Mouse (Mus musculus): ENCODE data around the gene Kat5.

The Kat5 gene

DNA sequence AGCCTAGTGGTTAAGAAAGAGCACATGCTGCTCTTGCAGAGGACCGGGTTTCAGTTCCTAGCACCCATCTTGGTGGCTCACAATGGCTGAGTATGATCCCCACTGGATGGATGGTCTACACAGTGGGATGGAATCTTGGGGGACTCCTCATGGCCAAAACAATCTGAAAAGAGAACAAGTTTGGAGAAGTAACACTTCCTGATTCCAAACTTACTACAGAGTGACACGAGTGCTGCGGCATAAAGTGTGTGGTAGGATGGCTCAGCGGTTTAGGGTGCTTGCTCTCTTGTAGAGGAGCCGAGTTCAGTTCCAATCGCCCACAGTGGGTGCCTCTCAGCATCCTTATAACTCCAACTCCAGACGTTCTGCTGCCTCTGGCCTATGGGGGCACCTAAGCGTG is 15.3 kb upstream of the Kat5 start:
- no peak for DNase-seq

- DNase-seq = no peak
Observed at GRCm38 (mm10) chr19:5621884-5622283, 11.8 kb upstream of the Kat5 start.

DNA sequence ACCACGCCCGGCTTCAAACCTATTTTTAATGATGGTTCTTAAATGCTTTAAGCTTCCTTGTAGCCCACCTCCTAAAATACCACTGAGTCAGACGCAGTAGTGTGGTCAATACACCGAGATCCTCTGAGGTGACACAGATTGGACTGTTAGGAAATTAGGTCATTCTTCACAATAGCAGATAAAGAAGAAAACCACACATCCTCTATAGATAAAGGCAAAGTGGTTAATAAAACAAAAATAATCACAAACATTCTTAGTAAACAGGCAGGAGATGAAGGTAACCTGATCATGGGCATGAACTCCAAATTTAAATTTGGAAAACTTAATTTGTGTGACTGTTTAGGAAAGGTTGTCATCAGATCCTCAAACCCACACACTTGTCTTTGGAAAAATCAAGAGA is 10.0 kb upstream of the Kat5 start:
- DNase-seq = no peak

DNA sequence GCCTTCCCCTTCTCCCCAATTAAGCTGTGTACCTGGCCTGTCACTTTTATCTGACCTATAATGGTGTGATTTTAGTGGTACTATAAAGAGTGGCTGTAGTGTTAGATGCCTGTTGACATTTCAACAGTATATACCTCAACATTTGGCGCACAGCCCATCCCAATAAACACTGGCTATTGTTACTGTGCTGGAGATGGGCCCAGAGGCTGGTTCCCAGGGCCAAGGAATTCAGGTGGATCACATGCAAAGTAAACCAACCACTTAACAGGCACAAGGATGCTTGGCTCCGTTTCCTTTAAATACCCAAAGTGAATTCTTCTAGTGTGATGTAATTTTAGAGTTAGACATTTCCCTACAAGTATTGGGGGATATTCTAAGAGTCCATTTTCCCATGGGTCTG is 4.9 kb upstream of the Kat5 start:
- DNase-seq = no peak

DNA sequence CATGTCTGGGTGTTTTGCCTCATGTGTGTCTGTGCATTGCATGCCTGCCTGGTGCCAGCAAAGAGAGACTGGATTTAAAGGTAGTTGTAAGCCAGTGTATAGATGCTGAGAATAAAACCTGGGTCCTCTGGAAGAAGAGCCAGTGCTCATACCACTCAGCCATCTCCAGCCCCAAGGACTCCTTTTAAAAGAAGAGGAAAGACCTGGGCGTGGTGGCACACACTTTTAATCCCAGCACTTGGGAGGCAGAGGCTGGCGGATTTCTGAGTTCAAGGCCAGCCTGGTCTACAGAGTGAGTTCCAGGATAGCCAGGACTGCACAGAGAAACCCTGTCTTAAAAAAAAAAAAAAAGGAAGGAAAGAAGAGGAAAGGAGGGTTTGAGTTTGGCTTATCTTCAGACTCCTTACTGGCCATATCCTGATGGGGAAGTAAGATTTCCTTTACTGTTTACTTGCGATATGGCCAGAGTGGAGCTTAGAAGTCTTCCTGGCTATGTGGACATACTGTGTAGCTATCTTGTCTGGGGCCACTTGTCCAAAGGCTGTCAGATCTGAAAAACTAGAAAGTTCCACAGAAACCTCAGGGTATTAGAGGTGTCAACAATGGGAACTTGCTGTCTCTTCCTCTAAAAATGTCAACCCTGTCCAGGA is 2.9 kb upstream of the Kat5 start:
- no peak for DNase-seq

- no peak for DNase-seq
Observed at GRCm38 (mm10) chr19:5611973-5612372, 1.9 kb upstream of the Kat5 start.

- DNase-seq = no peak
Observed at GRCm38 (mm10) chr19:5609171-5609546, 878 bp downstream of the Kat5 start.

- no peak for DNase-seq
Observed at GRCm38 (mm10) chr19:5608707-5609106, 1.3 kb downstream of the Kat5 start.

DNA sequence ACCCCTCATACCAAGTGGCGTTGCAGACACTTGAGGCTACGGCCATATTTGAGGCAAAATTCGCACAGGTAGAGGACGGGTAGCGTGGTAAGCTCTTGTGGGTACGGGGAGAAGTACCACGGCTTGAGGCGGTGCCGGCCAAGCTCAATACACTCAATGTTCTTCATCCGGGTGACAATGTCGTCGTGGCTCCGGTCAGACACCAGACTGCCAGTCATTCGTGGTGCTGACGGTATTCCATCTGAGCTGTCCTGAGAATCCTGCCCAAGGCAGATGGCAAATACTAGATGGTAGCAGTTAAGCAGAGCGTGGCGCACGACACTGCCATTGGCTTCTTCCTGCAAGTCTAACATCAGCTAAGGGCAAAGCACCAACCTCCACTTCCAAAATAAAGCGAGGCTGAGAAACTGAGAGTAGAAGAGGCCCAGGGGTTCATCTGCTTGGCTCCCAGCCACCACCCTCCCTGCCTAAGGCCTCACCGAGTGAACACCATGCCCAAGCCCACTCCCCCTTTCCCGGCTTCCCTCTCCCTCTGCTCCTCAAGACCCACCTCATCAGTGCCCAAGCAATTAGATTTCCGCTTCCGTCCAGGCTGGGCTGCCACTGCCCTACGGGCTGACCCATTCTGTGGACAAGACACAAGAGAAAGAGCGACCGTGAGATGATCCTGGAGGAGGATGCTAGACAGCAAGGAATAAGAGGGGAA is 2.2 kb downstream of the Kat5 start:
- no peak for DNase-seq

DNA sequence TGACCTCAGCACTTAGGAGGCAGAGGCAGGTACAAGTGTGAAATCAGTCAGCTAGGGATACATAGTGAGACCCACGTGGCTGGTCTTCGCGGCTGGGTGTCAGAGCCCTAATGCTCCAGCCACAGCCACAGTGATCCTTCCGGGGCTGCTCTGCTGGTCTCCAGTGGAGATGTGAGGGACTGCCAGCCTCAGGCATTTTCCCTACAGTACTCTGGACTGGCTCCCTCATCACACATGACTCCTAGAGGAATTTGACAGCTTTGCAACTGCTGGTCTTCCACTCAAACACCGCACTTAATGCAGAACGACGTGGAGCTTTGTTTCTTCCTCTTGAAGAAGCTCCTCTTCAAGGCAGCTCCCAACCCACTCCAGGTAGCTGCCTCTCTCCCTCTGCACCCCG is 3.8 kb downstream of the Kat5 start:
- DNase-seq = no peak

GRCm38 (mm10) chr19:5605126-5605525 is 4.9 kb downstream of the Kat5 start:
- DNase-seq = no peak

DNA sequence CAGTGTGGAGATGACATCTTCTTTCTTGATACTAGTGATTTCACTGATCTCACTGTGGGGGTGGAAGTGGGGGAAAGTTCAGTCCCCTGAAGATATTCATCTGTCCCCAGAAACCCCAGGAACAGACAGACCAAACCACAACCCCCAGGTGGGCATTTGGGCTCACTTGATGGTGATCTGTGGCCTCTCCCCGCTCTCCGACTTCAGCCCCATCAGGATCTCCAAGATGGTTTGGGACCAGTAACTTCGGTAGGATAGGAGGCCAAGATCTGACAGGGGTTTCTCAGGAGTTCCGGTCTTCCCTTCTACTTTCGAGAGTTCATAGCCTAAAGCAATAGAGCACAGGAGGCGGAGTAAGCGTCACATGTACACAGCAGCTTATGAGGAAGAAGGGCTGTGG is 6.4 kb downstream of the Kat5 start:
- DNase-seq = no peak

DNA sequence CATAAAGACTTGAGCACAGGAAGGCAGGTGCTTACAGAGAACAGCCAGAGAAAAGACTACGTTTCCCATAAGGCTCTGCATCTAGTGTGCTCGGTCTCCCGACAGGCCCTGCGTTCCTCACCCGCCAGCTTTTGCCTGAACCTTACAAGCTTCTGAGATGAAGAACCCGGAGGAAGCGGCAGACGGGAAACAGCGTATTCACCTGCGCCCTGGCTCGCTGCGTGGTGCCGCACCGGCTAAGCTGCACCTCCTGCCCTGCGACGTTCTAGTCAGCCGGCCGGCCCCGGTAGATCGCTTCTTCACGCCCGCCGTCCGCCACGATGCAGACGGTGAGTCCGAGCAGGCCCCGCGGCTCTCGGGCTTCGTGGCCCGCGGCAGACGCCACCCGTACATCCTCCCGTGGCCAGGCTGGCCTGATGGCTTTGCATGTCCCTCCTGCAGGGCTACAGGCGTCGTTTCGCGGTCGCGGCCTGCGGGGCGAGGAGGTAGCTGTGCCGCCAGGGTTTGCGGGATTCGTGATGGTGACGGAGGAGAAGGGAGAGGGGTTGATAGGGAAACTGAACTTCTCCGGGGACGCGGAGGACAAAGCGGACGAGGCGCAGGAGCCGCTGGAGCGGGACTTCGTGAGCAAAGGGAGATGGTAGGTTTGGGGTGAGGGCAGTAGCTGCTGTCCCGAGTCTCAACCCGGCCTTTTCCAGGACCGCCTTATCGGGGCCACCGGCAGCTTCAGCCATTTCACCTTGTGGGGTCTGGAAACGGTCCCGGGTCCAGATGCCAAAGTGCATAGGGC is 8.1 kb downstream of the Kat5 start, which contains the start of gene Rnaseh2c:
Gene Rnaseh2c, plus strand, starts transcription at position 122 of the 790 bp plus-strand sequence.
- DNase-seq = peak; percentile 77

DNA sequence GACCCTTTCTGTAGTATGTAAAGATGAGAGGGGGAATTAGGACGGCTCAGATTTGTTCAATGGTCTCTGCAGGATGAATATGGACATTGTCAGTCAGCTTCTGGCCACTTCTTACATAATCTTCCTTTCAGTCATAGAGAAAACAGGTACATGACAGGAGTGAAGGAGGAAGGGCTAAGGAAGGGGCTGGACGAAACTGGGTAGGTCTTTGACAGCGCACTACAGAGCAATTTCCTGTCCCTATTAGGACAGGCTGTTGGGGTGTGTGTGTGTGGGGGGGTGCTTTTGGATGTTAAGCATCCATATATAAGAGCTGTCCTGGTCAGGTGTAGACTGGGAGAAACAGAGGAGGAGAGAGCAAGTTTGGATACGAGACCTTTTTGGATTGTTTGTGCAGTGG is 10.8 kb downstream of the Kat5 start:
- DNase-seq = no peak

GRCm38 (mm10) chr19:5591888-5592287 is 18.1 kb downstream of the Kat5 start:
- no peak for DNase-seq

DNA sequence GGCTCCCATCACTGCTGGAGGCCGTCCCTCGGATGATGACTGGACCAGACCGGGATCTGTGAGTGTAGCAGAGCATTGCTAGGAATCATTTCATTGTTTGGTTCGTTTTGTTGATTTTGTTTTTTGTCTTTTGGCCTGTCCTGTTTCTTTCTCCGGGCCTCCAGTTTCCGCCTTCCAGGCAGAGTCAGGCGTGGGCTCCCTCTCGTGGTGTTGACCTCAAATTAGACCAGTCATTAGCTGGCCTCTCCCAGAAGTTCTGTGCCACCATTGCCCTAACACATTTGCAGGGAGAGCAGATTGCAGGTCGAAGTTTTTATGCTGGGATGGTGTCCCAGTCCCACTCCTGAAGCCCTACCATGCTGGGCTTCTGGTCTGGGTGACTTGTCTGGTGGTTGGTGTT is 20.9 kb downstream of the Kat5 start:
- no peak for DNase-seq

DNA sequence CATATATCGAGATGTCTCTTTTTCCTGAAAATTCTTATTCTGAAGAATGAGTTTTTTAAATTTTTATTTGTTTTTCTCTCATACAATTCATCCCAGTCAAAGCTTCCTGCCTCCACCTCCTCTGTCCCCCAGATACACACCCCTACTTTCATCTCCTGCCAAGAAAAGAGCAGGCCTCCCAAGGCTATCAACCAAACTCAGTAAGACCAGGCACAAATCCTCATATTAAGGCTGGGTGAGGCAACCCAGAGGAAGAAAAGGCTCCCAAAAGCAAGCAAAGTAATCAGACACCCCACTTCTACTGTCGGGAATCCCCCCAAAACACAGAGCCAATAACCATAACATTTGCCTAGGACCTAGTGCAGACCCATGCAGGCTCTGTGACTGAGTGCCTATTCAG is 28.0 kb downstream of the Kat5 start:
- DNase-seq = no peak

- no peak for DNase-seq
Observed at GRCm38 (mm10) chr19:5580776-5581175, 29.3 kb downstream of the Kat5 start.

GRCm38 (mm10) chr19:5579971-5580370 is 30.1 kb downstream of the Kat5 start:
- DNase-seq = no peak

- DNase-seq = no peak
Observed at GRCm38 (mm10) chr19:5575336-5575735, 34.7 kb downstream of the Kat5 start.

- peak; percentile 56 for DNase-seq
Observed at GRCm38 (mm10) chr19:5572331-5573125, 37.5 kb downstream of the Kat5 start.

- no peak for DNase-seq
Observed at GRCm38 (mm10) chr19:5571831-5572230, 38.2 kb downstream of the Kat5 start.

All from kidney, adult 18-20 months (tissue).